Comparison of ENCODE assay signal across 22 mouse cellular contexts in genomic region chr3:156131598-156131997, GRCm38 (mm10).
DNase-seq lines count a peak whose midpoint lies in the region; ATAC-seq and TF ChIP-seq lines count a peak whose summit lies in the region.
"Had no signal": no experiment of that assay in that cellular context is flagged by ENCODE, and none has a peak within 500 bp of the region (broad histone marks: within the 10 kb centered on the region; RNA-seq: fewer than 3 reads in every experiment).

No protein-coding gene starts in this region.

- no peaks in the 10 kb centered on the region for H3K36me3 ChIP-seq in heart, embryonic 11.5 days (ENCODE audit: control insufficient read depth, insufficient read depth, low read length)
- no peaks in the 10 kb centered on the region for H3K36me3 ChIP-seq in heart, embryonic 16.5 days (ENCODE audit: control insufficient read depth, insufficient read depth)
- H3K36me3 ChIP-seq in kidney, postnatal 0 days (ENCODE audit: insufficient read depth, low read length): no peaks in the 10 kb centered on the region
- no peaks in the 10 kb centered on the region for H3K36me3 ChIP-seq in lung, embryonic 16.5 days (ENCODE audit: control insufficient read depth, insufficient read depth, low read length)
- H3K36me3 ChIP-seq: embryonic facial prominence, embryonic 10.5 days; G1E; heart, embryonic 15.5 days; hindbrain, embryonic 10.5 days had no signal

- no peaks in the 10 kb centered on the region for H3K27me3 ChIP-seq in heart, embryonic 11.5 days (ENCODE audit: control insufficient read depth, insufficient read depth, low read length)
- H3K27me3 ChIP-seq in heart, embryonic 16.5 days (ENCODE audit: control insufficient read depth, insufficient read depth, low read length): no peaks in the 10 kb centered on the region
- no peaks in the 10 kb centered on the region for H3K27me3 ChIP-seq in kidney, postnatal 0 days (ENCODE audit: insufficient read depth, low read length)
- no peaks in the 10 kb centered on the region for H3K27me3 ChIP-seq in lung, embryonic 16.5 days (ENCODE audit: control insufficient read depth, insufficient read depth, low read depth, low read length)
- H3K27me3 ChIP-seq: forebrain, embryonic 13.5 days; heart, embryonic 15.5 days had no signal

- no peaks in the 10 kb centered on the region for H3K9me3 ChIP-seq in heart, embryonic 11.5 days (replicated peaks; ENCODE audit: control insufficient read depth, low read length)
- H3K9me3 ChIP-seq in heart, embryonic 16.5 days (replicated peaks; ENCODE audit: control insufficient read depth, low read length): no peaks in the 10 kb centered on the region
- H3K9me3 ChIP-seq in kidney, postnatal 0 days (replicated peaks; ENCODE audit: low read length): no peaks in the 10 kb centered on the region
- no peaks in the 10 kb centered on the region for H3K9me3 ChIP-seq in lung, embryonic 16.5 days (ENCODE audit: control insufficient read depth, low read length)
- H3K9me3 ChIP-seq: embryonic facial prominence, embryonic 10.5 days; forebrain, embryonic 13.5 days; G1E; heart, embryonic 15.5 days; hindbrain, embryonic 10.5 days had no signal

- intact Hi-C loops in heart, postnatal 10 days (cut with DNase I): no loop called here

- H3K4me2 ChIP-seq in heart, embryonic 11.5 days: no peak overlapping the region
- H3K4me2 ChIP-seq in heart, embryonic 16.5 days (ENCODE audit: low read depth, low read length): no peak overlapping the region
- H3K4me2 ChIP-seq in kidney, postnatal 0 days (ENCODE audit: low read length): no peak overlapping the region
- H3K4me2 ChIP-seq in lung, embryonic 16.5 days (ENCODE audit: low read depth, low read length): no peak overlapping the region
- H3K4me2 ChIP-seq: forebrain, embryonic 13.5 days; heart, embryonic 15.5 days; hindbrain, embryonic 14.5 days had no signal

- WGBS in heart, embryonic 11.5 days (ENCODE audit: insufficient replicate concordance): 34% methylated on average over 1 of the region's 1 CpGs
- 36% methylated on average over 1 of the region's 1 CpGs for WGBS in heart, embryonic 16.5 days
- WGBS in kidney, postnatal 0 days: 49% methylated on average over 1 of the region's 1 CpGs
- WGBS in lung, embryonic 16.5 days: 24% methylated on average over 1 of the region's 1 CpGs

- H3K4me3 ChIP-seq in heart, embryonic 11.5 days (ENCODE audit: low read depth, low read length): no peak overlapping the region
- H3K4me3 ChIP-seq in heart, embryonic 16.5 days (ENCODE audit: low read length): no peak overlapping the region
- H3K4me3 ChIP-seq in kidney, postnatal 0 days (replicated peaks; ENCODE audit: low read depth, low read length): no peak overlapping the region
- H3K4me3 ChIP-seq in lung, embryonic 16.5 days (ENCODE audit: low read length): no peak overlapping the region
- H3K4me3 ChIP-seq: embryonic facial prominence, embryonic 10.5 days; forebrain, embryonic 13.5 days; heart, embryonic 15.5 days; hindbrain, embryonic 10.5 days had no signal

- no peaks in the 10 kb centered on the region for H3K4me1 ChIP-seq in heart, embryonic 11.5 days (ENCODE audit: control insufficient read depth, insufficient read depth, low read length)
- H3K4me1 ChIP-seq in heart, embryonic 16.5 days (ENCODE audit: control insufficient read depth, insufficient read depth, low read length): no peaks in the 10 kb centered on the region
- no peaks in the 10 kb centered on the region for H3K4me1 ChIP-seq in kidney, postnatal 0 days (replicated peaks; ENCODE audit: insufficient read depth, low read length)
- H3K4me1 ChIP-seq in lung, embryonic 16.5 days (replicated peaks; ENCODE audit: control insufficient read depth, insufficient read depth, low read length): no peaks in the 10 kb centered on the region
- H3K4me1 ChIP-seq: embryonic facial prominence, embryonic 10.5 days; forebrain, embryonic 13.5 days; heart, embryonic 15.5 days; hindbrain, embryonic 10.5 days had no signal

- no peak overlapping the region for H3K9ac ChIP-seq in heart, embryonic 11.5 days (ENCODE audit: low read depth, low read length)
- H3K9ac ChIP-seq in heart, embryonic 16.5 days (ENCODE audit: low read length): no peak overlapping the region
- H3K9ac ChIP-seq in kidney, postnatal 0 days (ENCODE audit: low read depth, low read length): no peak overlapping the region
- H3K9ac ChIP-seq in lung, embryonic 16.5 days (ENCODE audit: low read length): no peak overlapping the region
- H3K9ac ChIP-seq: forebrain, embryonic 13.5 days; forebrain, postnatal 0 days; heart, embryonic 15.5 days; hindbrain, embryonic 14.5 days had no signal

- no peak for DNase-seq in heart, postnatal 10 days
- no peak for DNase-seq in heart, adult 9 months (ENCODE audit: low spot score in 2 of 2)
- DNase-seq in kidney, postnatal 0 days (ENCODE audit: low spot score): peak; percentile 15
- DNase-seq in kidney, adult 9 months: no peak
- DNase-seq in lung, postnatal 25 days (ENCODE audit: low spot score): no peak
- DNase-seq: adrenal gland, adult 8-10 months; adrenal gland, postnatal 36 days; B cell, adult 2 months; cerebellum, adult 2 months; cerebellum, postnatal 10 days; forebrain, postnatal 0 days; gastrocnemius, postnatal 14 days had no signal

- no peak for TF ChIP-seq CTCF in kidney, postnatal 0 days (IDR thresholded peaks at IDR 0.05; ENCODE audit: low read depth)

- no peak overlapping the region for H3K27ac ChIP-seq in heart, embryonic 11.5 days (ENCODE audit: low read depth, low read length)
- no peak overlapping the region for H3K27ac ChIP-seq in heart, embryonic 16.5 days (ENCODE audit: low read length)
- H3K27ac ChIP-seq in kidney, postnatal 0 days: no peak overlapping the region
- no peak overlapping the region for H3K27ac ChIP-seq in lung, embryonic 16.5 days (ENCODE audit: low read length)
- H3K27ac ChIP-seq: embryonic facial prominence, embryonic 10.5 days; forebrain, embryonic 13.5 days; heart, embryonic 15.5 days; hindbrain, embryonic 10.5 days; hindbrain, embryonic 14.5 days had no signal

- peak; percentile 59; the same call in 1 of the 2 replicates for ATAC-seq in heart, embryonic 11.5 days (replicated peaks; ENCODE audit: insufficient number of reproducible peaks, low FRiP score, low TSS enrichment)
- ATAC-seq in heart, embryonic 16.5 days (replicated peaks; ENCODE audit: extremely low read depth, insufficient read depth, low FRiP score): peak; percentile 84
- no peak for ATAC-seq in kidney, postnatal 0 days (replicated peaks; ENCODE audit: low FRiP score, low read depth)
- peak; percentile 41 for ATAC-seq in lung, embryonic 16.5 days (ENCODE audit: low read depth)
- ATAC-seq: CD4-positive, CD25-positive, alpha-beta regulatory T cell, adult 4 months; forebrain, embryonic 13.5 days; forebrain, postnatal 0 days had no signal
